Mouse (Mus musculus): ENCODE data around the gene Kat5. TPM values are rescaled to one million over a fixed set of nuclear protein-coding genes. Genes with fewer than 3 reads are reported as not detected.

Gene Kat5
- polyA plus RNA-seq (2016; fragmentation: Nextera tagmentation; extraction: Ambion mirVana), result 51.5 and 59.3 TPM in 2 replicates

GRCm38 (mm10) chr19:5609547-5610404, at the start of gene Kat5:
Gene Kat5, minus strand, starts transcription at chr19:5610237.
- H3K4me3 ChIP-seq, result peak within 1 kb of the TSS; percentile 72
- peak; percentile 98 for DNase-seq (ENCODE audit: low spot score)
- H3K36me3 ChIP-seq, result peaks cover 44% of the 10 kb centered on the region
- H3K27me3 ChIP-seq (ENCODE audit: low read depth, poor library complexity, severe bottlenecking), result no peaks in the 10 kb centered on the region
- 1% methylated on average over 55 of the region's 55 CpGs for WGBS
- H3K9me3 ChIP-seq (replicated peaks), result no peaks in the 10 kb centered on the region
- H3K4me1 ChIP-seq, result peaks cover 21% of the 10 kb centered on the region
- peak within 1 kb of the TSS; percentile 99 for H3K27ac ChIP-seq

DNA sequence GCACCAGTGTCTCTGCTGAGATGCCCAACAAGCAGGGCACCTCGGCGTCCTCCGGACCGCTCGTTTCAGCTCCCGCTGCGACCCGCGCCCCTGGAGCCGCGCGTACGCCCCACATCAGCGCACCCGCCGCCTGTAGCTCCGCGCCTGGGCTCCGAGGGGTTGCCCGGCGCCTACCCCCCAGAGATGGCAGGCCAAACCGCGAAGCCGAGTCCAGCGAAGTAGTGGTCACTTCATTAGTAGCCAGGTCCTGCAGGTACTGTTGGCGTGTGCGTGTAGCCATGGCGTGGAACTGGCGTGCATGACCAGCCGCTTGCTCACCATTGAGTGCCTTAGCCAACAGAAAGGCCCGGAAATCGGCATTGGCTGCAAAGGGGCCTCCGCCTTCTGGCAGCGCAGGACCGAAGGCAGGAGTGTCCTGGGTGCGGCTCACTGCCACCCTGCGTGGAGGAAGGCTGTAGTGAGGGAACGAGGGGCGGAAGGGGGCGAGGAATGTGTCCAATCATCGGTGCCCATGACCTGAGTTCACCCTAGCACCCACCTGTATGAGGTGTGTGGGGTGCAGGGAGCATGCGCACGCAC, 44.8 kb upstream of the Kat5 start:
- peak overlapping the region; percentile 60 for H3K4me3 ChIP-seq
- WGBS, result 6% methylated on average over 43 of the region's 43 CpGs
- H3K36me3 ChIP-seq, result peaks cover 91% of the 10 kb centered on the region
- peaks cover 26% of the 10 kb centered on the region for H3K27me3 ChIP-seq (ENCODE audit: low read depth, poor library complexity, severe bottlenecking)
- DNase-seq (ENCODE audit: low spot score), result peak; percentile 48
- no peaks in the 10 kb centered on the region for H3K9me3 ChIP-seq (replicated peaks)
- peak overlapping the region; percentile 74 for H3K27ac ChIP-seq
- peaks cover 29% of the 10 kb centered on the region for H3K4me1 ChIP-seq

- Histone ChIP-seq H3K27me3 (ENCODE audit: low read depth, poor library complexity, severe bottlenecking) (peaks cover 26% of the 10 kb centered on the region), H3K4me1 (peaks cover 34% of the 10 kb centered on the region), H3K4me3 (peak overlapping the region; percentile 60), H3K36me3 (peaks cover 85% of the 10 kb centered on the region), H3K9me3 (replicated peaks) (no peaks in the 10 kb centered on the region), H3K27ac (peak overlapping the region; percentile 74)
- WGBS, result 6% methylated on average over 62 of the region's 62 CpGs
- peak; percentile 87 for DNase-seq (ENCODE audit: low spot score)
Observed at GRCm38 (mm10) chr19:5653969-5654719, 44.1 kb upstream of the Kat5 start.

- Histone ChIP-seq H3K36me3 (peaks cover 78% of the 10 kb centered on the region), H3K4me1 (peaks cover 50% of the 10 kb centered on the region), H3K4me3 (no peak overlapping the region), H3K9me3 (replicated peaks) (no peaks in the 10 kb centered on the region), H3K27ac (no peak overlapping the region), H3K27me3 (ENCODE audit: low read depth, poor library complexity, severe bottlenecking) (peaks cover 26% of the 10 kb centered on the region)
- no peak for DNase-seq (ENCODE audit: low spot score)
- WGBS, result 76% methylated on average over 6 of the region's 6 CpGs
Observed at GRCm38 (mm10) chr19:5652570-5652969, 42.5 kb upstream of the Kat5 start.

- Histone ChIP-seq H3K27ac (no peak overlapping the region), H3K9me3 (replicated peaks) (no peaks in the 10 kb centered on the region), H3K4me3 (peak overlapping the region; percentile 15; the same call in 1 of the 2 replicates), H3K4me1 (peaks cover 50% of the 10 kb centered on the region), H3K36me3 (peaks cover 78% of the 10 kb centered on the region), H3K27me3 (ENCODE audit: low read depth, poor library complexity, severe bottlenecking) (peaks cover 25% of the 10 kb centered on the region)
- no peak for DNase-seq (ENCODE audit: low spot score)
- WGBS, result 57% methylated on average over 13 of the region's 13 CpGs
Observed at GRCm38 (mm10) chr19:5651502-5652274, 41.7 kb upstream of the Kat5 start.

DNA sequence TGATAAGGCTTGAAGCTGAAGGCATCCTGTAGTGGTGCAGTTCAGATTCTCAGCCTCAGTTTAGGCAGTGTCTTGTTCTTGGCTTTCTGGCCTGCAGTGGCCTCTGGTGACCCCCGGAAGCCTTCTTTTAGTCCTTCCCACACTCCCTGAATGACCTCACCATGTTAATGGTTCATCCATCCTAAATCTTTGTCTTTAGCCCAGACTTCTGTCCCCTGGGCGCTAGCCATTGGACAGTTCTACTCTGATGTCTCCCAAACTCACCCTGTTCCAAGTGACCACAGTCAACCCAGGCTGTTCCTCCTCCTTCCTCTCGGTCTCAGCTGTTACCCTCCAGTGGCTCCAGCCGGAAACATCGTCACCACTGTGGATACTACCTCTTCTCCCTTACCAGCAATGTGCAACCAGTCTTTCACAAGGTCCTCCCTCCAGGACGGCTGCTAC, 39.3 kb upstream of the Kat5 start:
- 71% methylated on average over 6 of the region's 6 CpGs for WGBS
- H3K4me1 ChIP-seq, result peaks cover 30% of the 10 kb centered on the region
- peaks cover 82% of the 10 kb centered on the region for H3K36me3 ChIP-seq
- DNase-seq (ENCODE audit: low spot score), result no peak
- H3K27ac ChIP-seq, result peak overlapping the region; percentile 89
- H3K27me3 ChIP-seq (ENCODE audit: low read depth, poor library complexity, severe bottlenecking), result peaks cover 2% of the 10 kb centered on the region
- no peaks in the 10 kb centered on the region for H3K9me3 ChIP-seq (replicated peaks)
- peak overlapping the region; percentile 37 for H3K4me3 ChIP-seq

GRCm38 (mm10) chr19:5648401-5649297, 38.6 kb upstream of the Kat5 start:
- Histone ChIP-seq H3K4me1 (peaks cover 23% of the 10 kb centered on the region), H3K4me3 (peak overlapping the region; percentile 37), H3K9me3 (replicated peaks) (no peaks in the 10 kb centered on the region), H3K27me3 (ENCODE audit: low read depth, poor library complexity, severe bottlenecking) (no peaks in the 10 kb centered on the region; the same call in 1 of the 2 replicates), H3K27ac (peak overlapping the region; percentile 89), H3K36me3 (peaks cover 83% of the 10 kb centered on the region)
- 15% methylated on average over 26 of the region's 26 CpGs for WGBS
- peak; percentile 80 for DNase-seq (ENCODE audit: low spot score)

- Histone ChIP-seq H3K4me3 (0 out of 2 replicates have a peak overlapping the region, but pooled peaks have one; percentile 37), H3K36me3 (peaks cover 82% of the 10 kb centered on the region), H3K27ac (peak overlapping the region; percentile 89), H3K9me3 (replicated peaks) (no peaks in the 10 kb centered on the region), H3K27me3 (ENCODE audit: low read depth, poor library complexity, severe bottlenecking) (no peaks in the 10 kb centered on the region), H3K4me1 (peaks cover 21% of the 10 kb centered on the region)
- 96% methylated on average over 6 of the region's 6 CpGs for WGBS
- DNase-seq (ENCODE audit: low spot score), result no peak
Observed at GRCm38 (mm10) chr19:5647791-5648190, 37.8 kb upstream of the Kat5 start.

DNA sequence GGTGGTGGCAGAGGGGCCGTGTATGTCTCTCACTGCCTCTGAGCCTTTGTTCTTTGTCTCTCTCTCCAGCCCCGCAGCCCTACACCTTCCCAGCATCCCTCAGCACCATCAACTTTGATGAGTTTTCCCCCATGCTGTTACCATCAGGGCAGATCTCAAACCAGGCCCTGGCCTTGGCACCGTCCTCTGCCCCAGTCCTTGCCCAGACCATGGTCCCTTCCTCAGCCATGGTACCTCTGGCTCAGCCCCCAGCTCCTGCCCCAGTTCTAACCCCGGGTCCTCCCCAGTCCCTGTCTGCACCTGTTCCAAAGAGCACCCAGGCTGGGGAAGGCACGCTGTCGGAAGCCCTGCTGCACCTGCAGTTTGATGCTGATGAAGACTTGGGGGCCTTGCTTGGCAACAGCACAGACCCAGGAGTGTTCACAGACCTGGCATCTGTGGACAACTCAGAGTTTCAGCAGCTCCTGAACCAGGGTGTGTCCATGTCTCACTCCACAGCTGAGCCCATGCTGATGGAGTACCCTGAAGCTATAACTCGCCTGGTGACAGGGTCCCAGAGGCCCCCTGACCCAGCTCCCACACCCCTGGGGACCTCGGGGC, 36.8 kb upstream of the Kat5 start:
- no peak overlapping the region for H3K27ac ChIP-seq
- 91% methylated on average over 8 of the region's 8 CpGs for WGBS
- no peak overlapping the region for H3K4me3 ChIP-seq
- H3K27me3 ChIP-seq (ENCODE audit: low read depth, poor library complexity, severe bottlenecking), result no peaks in the 10 kb centered on the region
- peaks cover 21% of the 10 kb centered on the region for H3K4me1 ChIP-seq
- no peaks in the 10 kb centered on the region for H3K9me3 ChIP-seq (replicated peaks)
- H3K36me3 ChIP-seq, result peaks cover 82% of the 10 kb centered on the region
- no peak for DNase-seq (ENCODE audit: low spot score)

GRCm38 (mm10) chr19:5645280-5645679, 35.2 kb upstream of the Kat5 start:
- H3K27me3 ChIP-seq (ENCODE audit: low read depth, poor library complexity, severe bottlenecking), result no peaks in the 10 kb centered on the region
- H3K27ac ChIP-seq, result no peak overlapping the region
- no peak overlapping the region for H3K4me3 ChIP-seq
- DNase-seq (ENCODE audit: low spot score), result no peak
- H3K36me3 ChIP-seq, result peaks cover 82% of the 10 kb centered on the region
- no peaks in the 10 kb centered on the region for H3K9me3 ChIP-seq (replicated peaks)
- peaks cover 27% of the 10 kb centered on the region for H3K4me1 ChIP-seq
- 98% methylated on average over 9 of the region's 9 CpGs for WGBS

GRCm38 (mm10) chr19:5641641-5642040, 31.6 kb upstream of the Kat5 start:
- no peak overlapping the region for H3K4me3 ChIP-seq
- no peaks in the 10 kb centered on the region for H3K9me3 ChIP-seq (replicated peaks)
- peaks cover 79% of the 10 kb centered on the region for H3K36me3 ChIP-seq
- H3K27me3 ChIP-seq (ENCODE audit: low read depth, poor library complexity, severe bottlenecking), result no peaks in the 10 kb centered on the region
- WGBS, result 93% methylated on average over 8 of the region's 8 CpGs
- H3K27ac ChIP-seq, result no peak overlapping the region
- DNase-seq (ENCODE audit: low spot score), result no peak
- H3K4me1 ChIP-seq, result peaks cover 38% of the 10 kb centered on the region

Data from limb, embryonic 10.5 days (tissue).